20 mouse cellular contexts compared by ENCODE assay signal in the genomic region with DNA sequence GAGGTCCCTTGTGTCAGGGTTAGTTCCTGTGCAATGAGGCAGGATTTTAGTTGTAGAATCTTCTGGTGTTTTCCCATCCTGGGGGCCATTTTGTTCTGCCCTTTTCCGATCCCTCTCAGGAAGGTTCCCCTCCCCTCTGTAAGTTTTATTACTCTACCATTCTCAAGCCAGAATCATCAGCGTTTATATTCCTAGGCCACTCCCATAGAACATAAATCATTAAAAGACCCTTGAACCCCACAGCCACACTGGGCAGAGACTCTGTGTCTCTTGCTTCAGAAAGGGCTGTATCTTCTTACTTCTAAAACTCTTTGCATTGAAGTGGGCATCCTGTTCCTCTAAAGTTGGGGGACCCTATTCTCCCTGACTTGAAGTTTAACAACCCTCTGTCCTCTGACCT.
"Had no signal": no experiment of that assay in that cellular context is flagged by ENCODE, and none has a peak within 500 bp of the region (broad histone marks: within the 10 kb centered on the region; RNA-seq: fewer than 3 reads in every experiment).

No protein-coding gene starts in this region.

- H3K4me2 ChIP-seq: liver, embryonic 15.5 days; lung, embryonic 15.5 days; midbrain, embryonic 12.5 days; neural tube, embryonic 13.5 days; neural tube, embryonic 15.5 days had no signal

- H3K27ac ChIP-seq: liver, embryonic 15.5 days; lung, embryonic 15.5 days; macrophage; midbrain, embryonic 12.5 days; neural tube, embryonic 13.5 days; neural tube, embryonic 15.5 days had no signal

- H3K9me3 ChIP-seq: liver, embryonic 15.5 days; lung, embryonic 15.5 days; megakaryocyte, embryonic 14.5 days; midbrain, embryonic 12.5 days; neural tube, embryonic 13.5 days; neural tube, embryonic 15.5 days had no signal

- ATAC-seq: liver, postnatal 0 days; lung, postnatal 0 days; midbrain, embryonic 16.5 days had no signal

- H3K9ac ChIP-seq: liver, embryonic 15.5 days; liver, postnatal 0 days; lung, embryonic 15.5 days; midbrain, embryonic 12.5 days; neural tube, embryonic 13.5 days; neural tube, embryonic 15.5 days had no signal

- H3K27me3 ChIP-seq: liver, embryonic 15.5 days; lung, embryonic 15.5 days; megakaryocyte, embryonic 14.5 days; midbrain, embryonic 12.5 days; neural tube, embryonic 13.5 days; neural tube, embryonic 15.5 days had no signal

- DNase-seq: liver, postnatal 0 days; lung, adult 2 months; lung, postnatal 14 days; lung, postnatal 36 days; midbrain, embryonic 14.5 days; right cerebral cortex, postnatal 14 days; spleen, adult 18-20 months; thymus, adult 18-20 months; thymus, postnatal 14 days; thymus, postnatal 36 days had no signal

- H3K4me1 ChIP-seq: liver, embryonic 15.5 days; megakaryocyte, embryonic 14.5 days; midbrain, embryonic 12.5 days; neural tube, embryonic 13.5 days; neural tube, embryonic 15.5 days had no signal

- H3K4me3 ChIP-seq: liver, embryonic 15.5 days; lung, embryonic 15.5 days; megakaryocyte, embryonic 14.5 days; midbrain, embryonic 12.5 days; myocyte; neural tube, embryonic 13.5 days; neural tube, embryonic 15.5 days had no signal

- H3K36me3 ChIP-seq: liver, embryonic 15.5 days had no signal
